Mouse (Mus musculus): ENCODE results near the gene Ptpn14. TPM values are rescaled to one million over a fixed set of nuclear protein-coding genes. Genes with fewer than 3 reads are reported as not detected.
"Not testable (repeated sequence)": the region's sequence is repeated elsewhere in the genome, so short reads cannot be mapped to it uniquely, and the experiment has no call there.

Ptpn14 gene
- 6.4 and 6.8 TPM in 2 replicates for polyA plus RNA-seq (2012; rRNA removed)

DNA sequence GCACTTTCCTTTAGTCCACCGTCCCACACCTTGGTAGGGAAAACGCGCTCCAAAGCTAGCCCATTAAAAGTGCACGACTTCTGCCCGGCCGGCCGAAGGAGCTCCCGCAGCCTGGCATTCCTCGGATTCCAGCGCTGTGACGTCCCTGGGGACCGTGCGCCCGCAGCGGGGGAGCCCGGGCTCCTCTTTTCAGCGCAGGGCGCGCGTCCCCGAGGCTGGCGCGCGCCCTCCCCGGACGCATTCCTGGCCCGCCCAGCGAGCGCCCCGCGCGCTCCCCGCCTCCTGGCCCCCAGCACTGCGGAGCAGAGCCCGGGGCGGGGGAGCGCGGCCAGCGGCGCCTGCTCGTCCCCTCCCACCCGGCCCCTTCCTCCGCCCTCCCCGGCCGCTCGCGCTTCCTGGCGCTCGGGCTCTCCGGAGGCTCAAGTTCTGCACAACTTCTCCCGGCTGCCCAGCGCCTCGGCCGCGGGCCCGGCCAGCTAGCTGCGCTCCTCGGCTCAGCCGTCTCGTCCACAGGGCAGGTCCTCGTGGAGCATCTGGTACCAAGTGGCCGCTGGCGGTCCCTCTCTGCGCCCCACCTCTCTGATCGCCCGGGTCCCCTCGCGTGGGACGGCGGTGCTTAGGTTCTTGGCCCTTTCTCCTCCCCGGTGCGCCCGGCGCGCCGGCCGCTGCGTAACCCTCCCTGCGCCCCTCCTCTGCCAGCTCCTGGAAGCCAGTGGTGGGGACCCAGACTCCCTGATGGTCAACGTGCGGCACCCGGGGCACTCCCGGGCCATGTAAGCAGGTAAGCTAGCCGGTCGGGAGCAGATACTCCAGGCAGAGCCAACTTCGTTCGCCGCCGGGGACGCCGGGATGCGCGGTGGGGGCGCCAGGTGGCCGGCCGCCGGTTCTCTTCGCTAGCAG is at the start of gene Ptpn14:
Gene Ptpn14 (plus strand): TSS at position 385 of the 900 bp plus-strand sequence.
- no peak for DNase-seq (ENCODE audit: extremely low spot score in 1 of 2, low spot score in 1 of 2)

DNA sequence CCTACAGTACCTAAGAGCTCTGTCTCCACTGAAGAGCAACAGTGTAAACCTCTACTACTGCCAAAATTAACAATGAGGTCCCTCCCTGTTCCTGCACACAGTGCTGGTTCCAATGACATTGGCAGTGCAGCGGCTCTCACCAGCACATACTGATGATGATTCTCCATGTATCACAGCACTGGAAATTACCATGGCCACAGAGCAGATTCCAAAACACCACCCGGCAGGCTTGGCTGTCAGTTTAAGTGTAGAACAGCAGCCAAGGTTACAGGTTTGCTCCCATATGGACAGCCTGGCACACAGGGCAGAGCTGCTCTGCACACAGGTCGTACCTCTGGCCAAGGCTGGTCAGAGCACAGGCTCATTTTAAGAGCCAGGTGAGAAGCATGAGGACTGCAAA is 48.5 kb upstream of the Ptpn14 start:
- DNase-seq (ENCODE audit: extremely low spot score in 1 of 2, low spot score in 1 of 2) = no peak

DNA sequence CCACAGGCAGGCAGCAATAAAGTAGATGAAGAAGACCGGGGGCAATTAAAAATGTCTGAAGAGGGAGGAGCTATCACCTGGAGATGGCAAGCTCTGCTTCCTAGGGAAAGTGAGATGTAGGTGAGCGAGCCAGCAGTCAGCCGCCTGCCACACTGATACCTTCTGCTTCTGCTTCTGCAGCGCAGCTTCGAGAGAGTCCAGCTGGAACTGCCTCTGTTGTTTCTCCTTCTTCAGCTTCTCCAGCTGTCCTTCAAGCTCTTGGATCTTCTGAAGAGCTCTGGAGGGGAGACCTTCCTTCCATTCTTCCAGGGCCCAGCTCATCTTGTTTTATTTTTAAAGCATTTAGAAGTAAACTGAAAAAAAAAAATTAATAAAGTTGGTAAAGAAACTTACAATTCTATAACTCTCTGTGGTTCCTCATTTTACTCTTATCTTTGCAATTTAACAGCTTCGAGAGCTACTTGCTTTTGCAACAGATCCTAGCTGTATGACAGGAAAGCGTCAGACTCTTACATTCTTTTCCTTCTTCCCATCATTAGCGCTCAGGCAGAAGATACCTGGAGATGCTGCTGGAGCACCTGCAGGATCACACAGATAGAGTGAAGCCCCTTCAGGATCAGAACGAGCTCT is 43.2 kb upstream of the Ptpn14 start:
- no peak for DNase-seq (ENCODE audit: extremely low spot score in 1 of 2, low spot score in 1 of 2)

DNA sequence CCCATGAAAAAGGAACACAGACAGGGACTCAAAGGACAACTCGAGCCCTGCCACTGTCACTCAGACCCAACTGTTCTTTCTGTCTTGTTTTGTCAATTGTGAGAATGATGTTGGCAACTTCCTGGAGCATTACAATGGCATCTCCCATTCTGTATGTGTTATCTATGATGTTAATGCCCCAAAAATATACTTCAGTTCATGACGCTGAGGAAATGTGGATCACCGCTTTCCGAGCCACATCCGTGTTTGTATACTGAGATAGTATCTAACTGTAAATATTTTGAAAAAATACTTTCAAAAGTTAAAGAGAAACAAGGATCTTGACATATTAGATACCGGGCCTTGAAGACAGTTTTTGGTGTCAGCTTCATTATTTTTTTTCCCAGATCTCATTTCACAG is 42.0 kb upstream of the Ptpn14 start:
- no peak for DNase-seq (ENCODE audit: extremely low spot score in 1 of 2, low spot score in 1 of 2)

DNA sequence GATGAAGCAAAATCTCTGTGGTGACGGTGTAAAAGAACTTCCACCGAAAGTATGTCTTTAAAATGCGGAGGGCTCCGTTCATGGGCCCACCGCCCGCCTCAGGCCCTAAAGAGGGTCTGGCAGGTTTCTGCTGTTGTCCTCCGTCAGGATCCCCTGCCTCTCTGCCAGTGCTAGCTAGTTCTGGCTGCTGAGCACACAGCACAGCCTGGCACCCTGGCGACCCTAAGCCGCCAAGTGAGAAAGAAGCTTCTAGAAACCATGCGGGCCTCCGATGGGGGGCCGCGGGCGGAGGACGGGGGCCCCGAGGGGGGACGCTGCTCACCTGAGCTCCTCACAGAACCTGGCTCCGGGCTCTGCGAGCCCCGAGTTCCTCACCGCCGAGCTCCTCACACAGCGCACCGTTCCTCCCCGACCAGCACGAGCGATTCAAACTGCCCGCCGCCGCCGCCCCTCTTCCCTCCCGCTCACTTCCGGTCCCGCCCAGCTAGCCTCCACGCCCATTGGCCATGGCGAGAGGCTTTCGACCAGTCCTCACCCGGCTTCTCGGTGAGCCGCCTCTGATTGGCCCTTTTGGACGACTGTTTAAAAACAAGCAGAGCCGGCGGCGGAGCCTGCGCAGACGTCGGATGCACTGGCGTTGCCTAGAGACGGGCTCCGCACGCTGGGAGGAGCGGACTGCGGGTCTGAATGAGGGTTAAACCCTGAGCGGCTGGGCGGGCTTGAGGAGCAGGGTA is 40.2 kb upstream of the Ptpn14 start, which contains the start of gene Cenpf:
Gene Cenpf (minus strand): TSS at position 433 of the 734 bp plus-strand sequence.
- DNase-seq (ENCODE audit: extremely low spot score in 1 of 2, low spot score in 1 of 2) = peak; percentile 96 to 99

DNA sequence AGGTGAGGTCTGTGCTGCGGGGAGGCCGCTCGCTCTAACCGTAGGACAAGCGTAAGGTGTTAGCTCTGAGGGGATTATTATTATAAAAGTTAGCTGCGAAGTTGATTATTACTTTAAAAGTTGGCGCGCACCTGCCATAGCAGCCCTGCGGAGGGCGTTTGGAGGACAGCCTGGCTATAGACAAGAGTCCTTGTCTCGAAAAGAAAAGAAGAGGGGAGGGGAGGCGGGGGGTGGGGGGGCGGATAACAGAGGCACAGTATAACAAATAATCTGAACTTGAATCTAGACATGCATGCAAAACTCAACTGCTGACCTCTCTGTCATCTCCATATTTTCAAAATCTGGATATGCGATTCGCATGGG is 39.7 kb upstream of the Ptpn14 start:
- no peak for DNase-seq (ENCODE audit: extremely low spot score in 1 of 2, low spot score in 1 of 2)

DNA sequence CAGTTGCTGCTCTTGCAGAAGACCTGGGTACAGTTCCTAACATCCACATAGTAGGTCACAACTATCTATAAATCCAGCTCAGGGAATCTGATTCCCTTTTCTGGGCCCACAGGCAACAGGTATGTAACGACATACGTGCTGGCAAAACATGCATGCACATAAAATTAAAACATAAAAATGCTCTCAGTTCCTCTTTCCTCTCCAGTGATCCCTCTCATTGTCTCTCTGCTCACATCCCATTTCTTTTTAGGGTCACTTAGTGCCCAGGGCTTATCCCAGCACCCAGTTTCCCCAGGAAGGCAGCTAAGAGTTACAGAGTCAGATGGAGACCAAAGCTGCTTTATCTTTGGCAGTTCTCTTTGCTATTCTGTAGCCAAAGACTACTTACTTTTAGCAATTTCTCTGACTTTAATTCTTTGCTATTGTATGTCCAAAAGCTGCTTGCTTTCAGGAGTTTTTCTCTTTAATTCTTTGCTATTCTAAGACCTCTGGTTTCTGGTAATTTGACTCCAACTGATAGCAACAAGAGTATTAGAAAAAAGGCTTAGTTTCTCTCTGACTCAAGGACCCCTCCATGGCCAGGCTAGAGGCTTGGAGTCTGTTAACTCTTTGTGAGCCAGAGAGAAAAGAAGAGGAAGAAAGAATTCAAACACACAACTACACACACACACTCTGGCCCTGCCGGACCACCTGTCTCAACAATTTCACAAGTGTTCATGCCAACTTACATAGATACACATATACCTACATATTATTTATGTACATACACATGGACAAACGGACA is 38.8 kb upstream of the Ptpn14 start:
- no peak for DNase-seq (ENCODE audit: extremely low spot score in 1 of 2, low spot score in 1 of 2)

DNA sequence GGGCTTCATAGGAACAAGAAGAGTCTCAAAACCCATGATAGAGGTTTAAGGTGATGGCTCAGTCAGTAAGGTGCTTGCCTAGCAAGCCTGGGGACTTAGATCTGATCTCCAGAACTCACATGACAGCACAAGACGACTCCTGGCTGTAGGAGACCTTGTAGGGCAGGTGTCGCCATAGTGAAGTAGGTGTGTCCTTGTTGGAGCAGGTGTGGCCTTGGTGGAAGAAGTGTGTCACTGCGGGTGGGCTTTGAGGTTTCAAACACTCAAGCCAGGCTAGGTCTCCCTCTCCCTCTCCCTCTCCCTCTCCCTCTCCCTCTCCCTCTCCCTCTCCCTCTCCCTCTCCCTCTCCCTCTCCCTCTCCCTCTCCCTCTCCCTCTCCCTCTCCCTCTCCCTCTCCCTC is 35.6 kb upstream of the Ptpn14 start:
- not testable (repeated sequence) for DNase-seq (ENCODE audit: extremely low spot score in 1 of 2, low spot score in 1 of 2)

DNA sequence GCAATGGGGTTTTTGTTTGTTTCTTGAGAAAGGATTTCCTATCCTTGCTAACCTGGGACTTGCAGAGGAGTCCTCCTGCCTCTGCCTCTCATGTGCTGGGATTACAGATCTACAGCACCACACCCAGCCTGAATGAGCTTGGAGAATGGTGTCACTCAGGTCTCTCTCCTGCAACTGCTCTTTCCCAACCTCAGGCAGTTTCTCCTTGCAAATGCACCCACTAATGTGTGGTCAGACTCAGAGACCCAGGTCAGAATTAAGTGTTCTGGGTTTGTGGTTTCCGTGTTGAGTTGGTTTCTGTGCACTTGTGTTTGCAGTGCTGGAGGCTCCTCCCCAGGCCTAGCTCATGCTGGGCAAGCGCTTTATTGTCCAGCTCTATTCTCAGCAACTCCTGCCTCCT is 33.7 kb upstream of the Ptpn14 start:
- no peak for DNase-seq (ENCODE audit: extremely low spot score in 1 of 2, low spot score in 1 of 2)

DNA sequence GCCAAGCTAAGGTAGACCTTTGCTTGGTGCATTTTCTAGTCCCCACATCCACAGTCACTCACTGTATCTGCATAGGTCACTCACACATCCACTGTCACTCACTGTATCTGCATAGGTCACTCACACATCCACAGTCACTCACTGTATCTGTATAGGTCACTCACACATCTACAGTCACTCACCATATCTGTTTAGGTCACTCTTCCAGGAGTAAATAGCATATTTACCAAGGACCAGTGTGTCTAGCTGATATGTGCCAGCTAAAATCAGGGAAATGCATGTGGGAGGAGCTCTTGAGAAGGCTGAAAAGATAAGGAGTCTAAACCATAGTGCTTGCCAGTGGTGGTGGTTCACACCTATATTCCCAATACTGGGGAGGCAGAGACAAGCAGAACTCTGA is 32.7 kb upstream of the Ptpn14 start:
- no peak for DNase-seq (ENCODE audit: extremely low spot score in 1 of 2, low spot score in 1 of 2)

DNA sequence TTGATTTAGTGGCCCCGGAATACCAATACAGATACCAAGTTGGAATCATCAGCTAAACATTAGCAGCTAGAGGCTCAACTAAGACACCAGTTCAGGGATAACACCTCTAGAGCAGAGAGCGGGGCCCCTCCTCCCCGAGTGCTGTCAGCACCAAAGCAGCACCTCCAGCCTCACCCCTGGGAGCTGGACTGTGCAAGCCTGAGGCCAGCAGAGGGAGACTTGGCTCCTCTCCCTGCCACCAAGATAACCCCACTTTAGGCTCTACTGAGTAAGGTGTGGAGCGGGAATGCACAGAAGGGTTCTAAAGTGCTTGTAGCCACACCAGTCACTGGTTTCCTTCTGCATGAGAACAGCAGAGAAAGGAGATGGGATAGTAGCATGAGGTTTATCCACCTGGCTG is 29.7 kb upstream of the Ptpn14 start:
- DNase-seq (ENCODE audit: extremely low spot score in 1 of 2, low spot score in 1 of 2) = no peak

DNA sequence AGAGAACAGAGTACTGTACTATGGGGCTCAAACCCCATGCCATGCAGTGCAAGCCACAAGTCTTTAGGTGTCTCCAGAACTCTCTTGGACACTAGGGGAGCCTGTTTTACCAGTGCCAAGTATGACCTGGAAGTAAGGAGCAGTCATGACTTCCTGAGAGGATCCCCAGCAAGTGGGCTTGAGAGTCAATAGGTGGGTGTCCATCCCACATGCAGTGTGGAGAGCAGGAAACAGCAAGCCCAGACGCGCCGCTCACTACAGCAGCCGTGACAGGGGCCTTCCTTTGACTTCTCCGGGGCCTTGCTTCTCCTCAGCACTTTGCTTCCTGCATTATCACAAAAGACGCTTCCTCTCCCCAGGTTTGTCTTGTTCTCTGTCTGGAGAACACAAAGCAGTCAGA is 27.9 kb upstream of the Ptpn14 start:
- DNase-seq (ENCODE audit: extremely low spot score in 1 of 2, low spot score in 1 of 2) = no peak

DNA sequence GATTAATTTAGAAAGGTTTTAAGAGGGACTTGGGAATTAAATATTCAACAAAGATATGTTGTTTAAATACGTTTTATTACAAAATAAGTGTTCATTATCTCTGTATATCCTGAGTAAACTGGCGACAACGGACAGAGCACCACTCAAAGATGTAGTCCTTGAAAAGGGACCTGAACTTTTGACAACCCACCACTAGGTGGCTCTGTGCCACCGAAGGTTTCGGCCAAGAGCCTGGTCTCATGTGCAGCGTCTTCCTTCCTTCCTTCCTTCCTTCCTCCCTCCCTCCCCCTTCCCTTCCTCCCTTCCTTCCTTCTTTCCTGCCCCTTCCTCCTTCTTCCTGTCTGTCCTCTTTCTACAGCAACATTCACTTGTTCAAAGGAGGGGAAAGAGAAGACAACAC is 27.1 kb upstream of the Ptpn14 start:
- peak; percentile 22 to 85 for DNase-seq (ENCODE audit: extremely low spot score in 1 of 2, low spot score in 1 of 2)

DNA sequence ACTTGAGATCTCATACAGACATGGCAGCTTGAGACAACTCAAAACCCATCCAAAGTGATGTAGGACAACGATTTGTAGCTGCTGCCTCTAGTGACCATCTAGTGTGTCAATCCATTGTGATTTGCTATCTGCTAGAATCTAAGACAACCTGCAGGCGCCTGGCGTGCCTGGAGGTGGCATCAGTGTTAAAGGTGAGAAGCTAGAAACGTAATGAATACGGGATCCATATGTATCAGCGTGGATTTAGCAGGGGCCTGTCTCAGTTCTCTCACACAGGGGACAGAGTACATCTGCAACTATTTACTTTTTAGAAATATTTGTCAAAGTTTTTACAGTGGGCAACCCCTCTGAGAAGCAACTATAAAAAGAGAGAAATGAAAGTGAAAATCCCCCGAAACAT is 24.9 kb upstream of the Ptpn14 start:
- no peak for DNase-seq (ENCODE audit: extremely low spot score in 1 of 2, low spot score in 1 of 2)

DNA sequence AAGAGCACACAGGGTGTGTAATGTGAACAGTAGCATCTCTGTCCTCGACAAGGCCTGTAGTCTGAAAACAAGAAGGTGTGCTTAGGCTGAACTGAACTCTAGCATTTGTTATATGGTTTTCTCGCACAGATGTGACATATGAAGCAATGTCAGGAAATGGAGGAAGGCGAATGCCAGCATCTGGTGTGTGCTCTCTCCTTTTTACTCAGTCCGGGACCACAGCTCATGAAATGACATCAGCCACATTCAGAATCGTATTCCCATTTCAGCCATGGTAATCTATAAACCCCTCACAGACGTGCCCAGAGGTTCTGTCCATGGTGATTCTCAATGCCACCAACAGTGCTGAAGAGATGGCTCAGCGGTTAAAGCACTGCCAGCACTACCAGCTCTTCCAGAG is 24.5 kb upstream of the Ptpn14 start:
- DNase-seq (ENCODE audit: extremely low spot score in 1 of 2, low spot score in 1 of 2) = no peak

DNA sequence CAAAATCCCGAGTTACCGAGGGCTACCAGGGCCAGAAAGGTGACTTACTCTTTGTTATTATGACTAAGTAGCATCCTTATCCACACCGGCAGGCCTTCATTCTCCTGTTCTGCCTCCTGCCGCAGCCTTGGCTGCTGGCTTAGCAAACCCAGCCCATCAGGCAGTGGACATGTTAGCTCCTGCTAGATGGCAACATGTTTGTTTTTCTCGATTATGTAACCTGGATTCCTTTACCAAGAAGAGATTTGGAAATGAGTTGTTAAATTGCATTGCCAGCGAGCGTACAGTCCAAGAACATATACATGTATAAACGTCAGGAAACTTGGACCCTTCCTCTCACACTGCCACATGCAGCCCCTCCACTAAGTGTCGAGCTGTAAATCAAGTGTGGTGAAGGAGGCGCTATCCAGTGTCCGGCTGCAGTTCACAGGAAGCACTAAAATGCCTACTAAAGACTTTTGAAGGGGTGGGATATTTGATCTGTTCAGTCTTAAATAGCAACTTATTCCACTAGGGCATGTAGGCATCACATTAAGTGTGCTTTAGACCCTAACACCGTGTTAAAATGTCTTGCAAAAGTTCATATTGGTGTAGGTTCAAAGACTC is 21.9 kb upstream of the Ptpn14 start:
- no peak for DNase-seq (ENCODE audit: extremely low spot score in 1 of 2, low spot score in 1 of 2)

DNA sequence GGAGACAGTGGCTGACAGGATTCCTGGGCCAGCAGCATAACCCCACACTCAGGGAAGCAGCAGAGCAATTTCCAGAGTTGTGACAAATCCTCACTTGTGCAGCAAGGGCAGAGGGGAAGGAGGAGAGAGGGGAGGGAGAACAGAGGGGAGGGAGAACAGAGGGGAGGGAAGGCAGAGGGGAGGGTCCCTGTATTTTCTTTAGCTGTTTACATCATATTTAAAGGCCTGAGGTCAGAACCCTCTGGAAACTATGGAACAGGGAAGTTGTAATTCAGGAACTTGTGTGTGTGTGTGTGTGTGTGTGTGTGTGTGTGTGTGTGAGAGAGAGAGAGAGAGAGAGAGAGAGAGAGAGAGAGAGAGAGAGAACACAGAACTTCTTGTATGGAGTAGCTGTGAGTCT is 21.1 kb upstream of the Ptpn14 start:
- no peak for DNase-seq (ENCODE audit: extremely low spot score in 1 of 2, low spot score in 1 of 2)

DNA sequence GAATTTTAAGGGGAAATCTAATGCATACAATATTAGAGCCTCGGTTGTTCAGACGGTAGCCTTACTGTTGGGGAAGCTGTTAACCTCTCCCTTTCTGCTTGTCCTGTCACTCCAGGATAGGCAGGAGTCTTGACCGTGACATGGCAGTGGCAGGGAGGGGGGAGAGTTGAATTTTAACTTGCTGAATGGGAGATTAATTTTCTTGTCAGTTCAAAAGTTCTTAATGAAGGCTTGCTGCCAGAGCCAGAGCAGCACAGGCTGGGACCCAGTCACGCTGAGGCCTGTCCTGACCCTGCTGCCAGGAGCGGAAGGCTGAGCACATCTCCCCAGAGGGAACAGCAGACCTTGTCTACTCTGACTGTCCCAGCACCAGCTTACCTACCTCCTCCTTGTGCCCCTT is 20.6 kb upstream of the Ptpn14 start:
- DNase-seq (ENCODE audit: extremely low spot score in 1 of 2, low spot score in 1 of 2) = no peak

DNA sequence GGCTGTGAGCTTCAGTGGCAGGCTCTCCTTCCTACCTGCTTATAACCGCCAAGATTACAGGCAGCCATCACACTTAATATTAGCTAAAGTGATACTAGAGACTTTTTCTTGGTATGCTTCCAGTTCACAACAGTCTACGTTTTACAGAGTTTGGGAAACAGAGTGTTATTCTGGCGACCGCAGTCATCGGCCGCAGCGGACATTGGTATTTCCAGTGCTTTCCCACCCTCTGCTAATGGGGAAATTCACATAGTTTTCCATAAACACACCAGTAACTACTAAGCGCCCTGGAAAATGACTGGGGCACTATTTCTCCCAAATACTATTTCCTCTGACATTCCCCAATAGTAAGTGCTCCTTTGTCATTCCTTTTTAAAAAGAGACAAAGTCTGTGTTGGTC is 19.1 kb upstream of the Ptpn14 start:
- DNase-seq (ENCODE audit: extremely low spot score in 1 of 2, low spot score in 1 of 2) = no peak
